Mouse (Mus musculus) erythroblast, embryonic 14.5 days (primary cell): ENCODE measurements around the gene Cbfa2t3.

Experiments
- GATA1 ChIP-seq: IDR thresholded peaks from 2 replicates; pipeline ENCODE4 v1.6.1; 2012; ENCODE audit warnings: low read length, inconsistent platforms, mixed read lengths
- TAL1 ChIP-seq: IDR thresholded peaks from 3 replicates; pipeline ENCODE4 v1.6.1; 2012; ENCODE audit warnings: low read length, inconsistent platforms, mixed read lengths

DNA sequence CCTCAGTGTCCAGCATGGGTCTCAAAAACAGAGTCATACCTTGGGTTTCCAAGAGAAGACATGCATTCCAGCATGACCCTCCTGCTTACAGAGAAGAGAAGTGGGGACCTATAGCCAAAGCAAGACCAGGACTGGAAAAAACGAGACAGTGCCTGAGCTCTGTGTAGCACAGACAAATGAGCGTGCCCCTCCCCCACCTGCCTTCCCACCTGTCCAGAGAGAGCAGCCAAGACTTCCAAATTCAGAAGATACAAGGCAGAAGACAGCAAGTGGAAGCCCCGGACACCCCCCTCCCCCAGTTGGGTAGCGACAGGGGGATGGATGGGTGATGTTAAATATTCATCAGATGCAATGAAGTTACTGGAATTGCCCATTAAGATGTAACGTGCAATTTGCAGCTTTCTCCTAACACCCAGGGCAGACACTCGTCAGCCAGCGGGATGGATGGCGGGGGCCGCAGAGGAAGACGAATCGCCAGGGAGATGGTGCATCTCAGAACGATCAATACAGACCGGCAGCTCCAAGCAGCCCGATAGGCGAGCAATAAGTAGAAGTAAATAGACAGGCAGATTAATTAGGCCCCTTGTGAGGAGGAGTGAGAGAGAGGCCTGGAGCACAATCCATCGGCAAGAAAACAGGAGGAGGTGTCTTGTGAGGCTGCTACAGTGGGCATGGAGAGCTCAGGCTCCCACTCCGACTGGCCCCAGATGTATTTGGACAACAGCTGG is 46.3 kb upstream of the Cbfa2t3 start:
- no peak for TF ChIP-seq TAL1
- no peak for TF ChIP-seq GATA1
